Mouse (Mus musculus): ENCODE results near the gene Gm20388. TPM values are rescaled to one million over a fixed set of nuclear protein-coding genes. Genes with fewer than 3 reads are reported as not detected.
A peak's percentile ranks its signal among the peaks of the same experiment; 100 is the strongest.

Gm20388 gene
- polyA plus RNA-seq, 1 experiment = 23.9 TPM

GRCm38 (mm10) chr8:122737886-122738285, 2827.2 kb downstream of the Gm20388 start:
- Histone ChIP-seq H3K4me3 (ENCODE audit: insufficient read depth, low read length) (no peak overlapping the region), H3K4me1 (ENCODE audit: control insufficient read depth, insufficient read depth, low read length) (peaks cover 8% of the 10 kb centered on the region), H3K27ac (ENCODE audit: insufficient read depth, low read length) (no peak overlapping the region)
- TF ChIP-seq CTCF (IDR thresholded peaks at IDR 0.05; ENCODE audit: extremely low read depth, insufficient read depth, low read length) (no peak), POLR2A (IDR thresholded peaks at IDR 0.05; ENCODE audit: extremely low read depth, insufficient read depth, low read length) (no peak)

- H3K4me1 ChIP-seq (ENCODE audit: control insufficient read depth, insufficient read depth, low read length) = peaks cover 10% of the 10 kb centered on the region
- TF ChIP-seq POLR2A (IDR thresholded peaks at IDR 0.05; ENCODE audit: extremely low read depth, insufficient read depth, low read length) (no peak), CTCF (IDR thresholded peaks at IDR 0.05; ENCODE audit: extremely low read depth, insufficient read depth, low read length) (no peak)
- H3K27ac ChIP-seq (ENCODE audit: insufficient read depth, low read length) = no peak overlapping the region
- no peak overlapping the region for H3K4me3 ChIP-seq (ENCODE audit: insufficient read depth, low read length)
Measured at GRCm38 (mm10) chr8:122739102-122739725, 2828.6 kb downstream of the Gm20388 start.

GRCm38 (mm10) chr8:122742471-122742870, 2831.8 kb downstream of the Gm20388 start:
- no peak for TF ChIP-seq POLR2A (IDR thresholded peaks at IDR 0.05; ENCODE audit: extremely low read depth, insufficient read depth, low read length)
- TF ChIP-seq CTCF (IDR thresholded peaks at IDR 0.05; ENCODE audit: extremely low read depth, insufficient read depth, low read length) = no peak
- no peak overlapping the region for H3K27ac ChIP-seq (ENCODE audit: insufficient read depth, low read length)
- H3K4me3 ChIP-seq (ENCODE audit: insufficient read depth, low read length) = no peak overlapping the region
- H3K4me1 ChIP-seq (ENCODE audit: control insufficient read depth, insufficient read depth, low read length) = peaks cover 13% of the 10 kb centered on the region

GRCm38 (mm10) chr8:122745022-122745749, 2834.5 kb downstream of the Gm20388 start:
- Histone ChIP-seq H3K27ac (ENCODE audit: insufficient read depth, low read length) (no peak overlapping the region), H3K4me3 (ENCODE audit: insufficient read depth, low read length) (no peak overlapping the region), H3K4me1 (ENCODE audit: control insufficient read depth, insufficient read depth, low read length) (peaks cover 10% of the 10 kb centered on the region)
- TF ChIP-seq CTCF (IDR thresholded peaks at IDR 0.05; ENCODE audit: extremely low read depth, insufficient read depth, low read length) = no peak
- TF ChIP-seq POLR2A (IDR thresholded peaks at IDR 0.05; ENCODE audit: extremely low read depth, insufficient read depth, low read length) = no peak

- peaks cover 10% of the 10 kb centered on the region for H3K4me1 ChIP-seq (ENCODE audit: control insufficient read depth, insufficient read depth, low read length)
- TF ChIP-seq POLR2A (IDR thresholded peaks at IDR 0.05; ENCODE audit: extremely low read depth, insufficient read depth, low read length) (no peak), CTCF (IDR thresholded peaks at IDR 0.05; ENCODE audit: extremely low read depth, insufficient read depth, low read length) (no peak)
- H3K4me3 ChIP-seq (ENCODE audit: insufficient read depth, low read length) = no peak overlapping the region
- H3K27ac ChIP-seq (ENCODE audit: insufficient read depth, low read length) = no peak overlapping the region
Measured at GRCm38 (mm10) chr8:122745750-122746275, 2835.2 kb downstream of the Gm20388 start.

GRCm38 (mm10) chr8:122746439-122746838, 2835.8 kb downstream of the Gm20388 start:
- no peak for TF ChIP-seq POLR2A (IDR thresholded peaks at IDR 0.05; ENCODE audit: extremely low read depth, insufficient read depth, low read length)
- no peak for TF ChIP-seq CTCF (IDR thresholded peaks at IDR 0.05; ENCODE audit: extremely low read depth, insufficient read depth, low read length)
- H3K4me3 ChIP-seq (ENCODE audit: insufficient read depth, low read length) = no peak overlapping the region
- no peak overlapping the region for H3K27ac ChIP-seq (ENCODE audit: insufficient read depth, low read length)
- H3K4me1 ChIP-seq (ENCODE audit: control insufficient read depth, insufficient read depth, low read length) = peaks cover 10% of the 10 kb centered on the region

GRCm38 (mm10) chr8:122747825-122748224, 2837.2 kb downstream of the Gm20388 start:
- Histone ChIP-seq H3K4me3 (ENCODE audit: insufficient read depth, low read length) (no peak overlapping the region), H3K27ac (ENCODE audit: insufficient read depth, low read length) (no peak overlapping the region), H3K4me1 (ENCODE audit: control insufficient read depth, insufficient read depth, low read length) (peaks cover 10% of the 10 kb centered on the region)
- no peak for TF ChIP-seq POLR2A (IDR thresholded peaks at IDR 0.05; ENCODE audit: extremely low read depth, insufficient read depth, low read length)
- TF ChIP-seq CTCF (IDR thresholded peaks at IDR 0.05; ENCODE audit: extremely low read depth, insufficient read depth, low read length) = no peak

- no peak overlapping the region for H3K27ac ChIP-seq (ENCODE audit: insufficient read depth, low read length)
Measured at GRCm38 (mm10) chr8:122749333-122749958, 2838.8 kb downstream of the Gm20388 start.

GRCm38 (mm10) chr8:122751342-122751741, 2840.7 kb downstream of the Gm20388 start:
- Histone ChIP-seq H3K4me3 (ENCODE audit: insufficient read depth, low read length) (peak overlapping the region; percentile 93), H3K4me1 (ENCODE audit: control insufficient read depth, insufficient read depth, low read length) (peaks cover 4% of the 10 kb centered on the region; the same call in 1 of the 2 replicates), H3K27ac (ENCODE audit: insufficient read depth, low read length) (peak overlapping the region; percentile 68)
- TF ChIP-seq CTCF (IDR thresholded peaks at IDR 0.05; ENCODE audit: extremely low read depth, insufficient read depth, low read length) = no peak
- TF ChIP-seq POLR2A (IDR thresholded peaks at IDR 0.05; ENCODE audit: extremely low read depth, insufficient read depth, low read length) = no peak

More at GRCm38 (mm10) chr8:122749333-122749958, 2838.8 kb downstream of the Gm20388 start:
- H3K4me1 ChIP-seq (ENCODE audit: control insufficient read depth, insufficient read depth, low read length) = peaks cover 8% of the 10 kb centered on the region
- no peak for TF ChIP-seq POLR2A (IDR thresholded peaks at IDR 0.05; ENCODE audit: extremely low read depth, insufficient read depth, low read length)
- no peak for TF ChIP-seq CTCF (IDR thresholded peaks at IDR 0.05; ENCODE audit: extremely low read depth, insufficient read depth, low read length)
- peak overlapping the region; percentile 93 for H3K4me3 ChIP-seq (ENCODE audit: insufficient read depth, low read length)

All from cortical plate, adult 2 months (tissue).